Mouse (Mus musculus) erythroblast, embryonic 14.5 days (primary cell): ENCODE data around the gene Casp14. TPM values are rescaled to one million over a fixed set of nuclear protein-coding genes. Genes with fewer than 3 reads are reported as not detected.
"Not testable (repeated sequence)": the region's sequence is repeated elsewhere in the genome, so short reads cannot be mapped to it uniquely, and the experiment has no call there.

ENCODE experiments used
- H3K27me3 ChIP-seq: 2 replicates; pipeline ENCODE4 v1.6.1; 2012; ENCODE audit warnings: inconsistent platforms; ENCODE audit not compliant: control insufficient read depth
- H3K36me3 ChIP-seq: 2 replicates; pipeline ENCODE4 v1.6.1; 2012; ENCODE audit warnings: mild to moderate bottlenecking, inconsistent platforms; ENCODE audit not compliant: control insufficient read depth
- H3K4me1 ChIP-seq: 2 replicates; pipeline ENCODE4 v1.6.1; 2012; ENCODE audit warnings: inconsistent platforms; ENCODE audit not compliant: control insufficient read depth
- H3K4me3 ChIP-seq: replicated peaks from 2 replicates; pipeline ENCODE3; 2012; ENCODE audit warnings: moderate library complexity, mild to moderate bottlenecking, inconsistent platforms
- H3K9me3 ChIP-seq: 2 replicates; pipeline ENCODE4 v1.6.1; 2012; ENCODE audit warnings: low read length, inconsistent platforms, mixed read lengths; ENCODE audit not compliant: control insufficient read depth
- GATA1 ChIP-seq: IDR thresholded peaks from 2 replicates; pipeline ENCODE4 v1.6.1; 2012; ENCODE audit warnings: low read length, inconsistent platforms, mixed read lengths
- TAL1 ChIP-seq: IDR thresholded peaks from 3 replicates; pipeline ENCODE4 v1.6.1; 2012; ENCODE audit warnings: low read length, inconsistent platforms, mixed read lengths
- polyA plus RNA-seq: library from polyadenylated mRNA; stranded (reverse); fragments of >175 nt; gene quantifications from 2 replicates; pipeline ENCODE4 v1.2.3, GENCODE M21; 2012

The Casp14 gene
- polyA plus RNA-seq, 1 experiment: 0.02 TPM

DNA sequence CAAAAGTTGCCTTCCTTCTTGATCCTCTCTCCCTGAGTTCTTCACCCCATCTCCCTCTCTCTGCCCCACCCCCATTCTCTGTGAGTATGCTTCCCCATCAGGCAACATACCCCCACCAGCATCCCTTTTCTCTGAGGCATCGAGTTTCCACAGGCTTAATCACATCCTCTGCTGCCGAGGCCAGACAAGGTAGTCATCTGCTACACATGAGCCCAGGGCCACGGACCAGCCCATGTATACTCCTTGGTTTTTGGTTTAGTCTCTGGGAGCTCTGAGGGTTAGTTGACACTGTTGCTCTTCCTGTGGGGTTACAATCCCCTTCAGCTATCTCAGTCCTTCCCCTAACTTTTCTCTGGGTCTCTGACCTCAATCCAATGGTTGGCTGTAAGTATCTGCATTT lies 17.2 kb downstream of the Casp14 start:
- Histone ChIP-seq H3K4me3 (no peak overlapping the region), H3K36me3 (no peaks in the 10 kb centered on the region), H3K9me3 (peaks cover 7% of the 10 kb centered on the region; the same call in 1 of the 2 replicates), H3K27me3 (no peaks in the 10 kb centered on the region), H3K4me1 (no peaks in the 10 kb centered on the region)
- TF ChIP-seq GATA1 (no peak), TAL1 (no peak)

DNA sequence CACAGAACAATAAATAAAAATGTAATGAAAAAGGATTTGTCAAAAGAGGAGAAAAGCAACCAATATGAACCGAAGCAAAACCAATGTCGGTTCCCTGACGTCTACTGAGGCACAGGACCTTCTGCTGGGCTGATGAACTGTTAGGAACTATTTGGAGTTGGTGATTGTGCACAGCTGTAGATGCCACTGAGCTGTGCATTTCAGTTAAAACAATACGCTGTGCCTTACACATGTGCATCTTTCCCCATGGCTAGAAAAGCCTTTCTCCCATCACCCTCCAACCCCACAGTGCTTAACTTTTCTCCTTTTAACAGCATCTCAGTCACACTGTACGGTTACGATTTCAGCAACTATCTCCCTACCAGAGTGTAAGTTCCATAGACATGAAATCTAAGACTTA lies 28.1 kb downstream of the Casp14 start:
- Histone ChIP-seq H3K9me3 (no peaks in the 10 kb centered on the region), H3K27me3 (no peaks in the 10 kb centered on the region), H3K4me1 (no peaks in the 10 kb centered on the region), H3K4me3 (no peak overlapping the region), H3K36me3 (no peaks in the 10 kb centered on the region)
- TF ChIP-seq TAL1: no peak
- TF ChIP-seq GATA1: no peak

DNA sequence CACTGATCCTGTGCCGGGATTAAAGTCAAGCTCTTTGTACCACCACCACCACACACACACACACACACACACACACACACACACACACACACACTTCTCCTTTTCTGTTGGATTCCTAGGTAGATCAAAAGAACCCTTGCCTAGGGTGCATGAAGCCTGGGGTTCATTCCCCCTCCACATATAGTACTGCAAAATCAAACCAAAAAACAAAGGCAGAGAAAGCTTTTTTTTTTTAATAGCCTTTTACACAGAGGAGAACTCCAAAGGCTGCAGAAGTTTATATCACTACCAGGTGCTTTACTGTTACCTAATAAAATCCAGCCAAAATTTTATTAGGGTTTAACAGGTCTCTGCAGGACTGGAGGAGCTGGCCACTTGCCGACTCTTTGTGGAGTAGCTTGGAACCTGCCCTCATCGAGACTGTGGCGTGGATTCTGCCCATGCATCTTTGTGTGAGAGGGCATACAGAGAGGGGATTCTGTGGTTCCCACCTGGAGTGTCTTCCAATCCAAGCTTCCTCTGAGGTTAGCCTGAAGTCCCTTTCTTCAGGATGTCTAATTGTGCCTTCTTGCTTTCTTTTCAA lies 31.0 kb downstream of the Casp14 start:
- Histone ChIP-seq H3K36me3 (no peaks in the 10 kb centered on the region), H3K27me3 (no peaks in the 10 kb centered on the region), H3K9me3 (no peaks in the 10 kb centered on the region), H3K4me3 (no peak overlapping the region), H3K4me1 (no peaks in the 10 kb centered on the region)
- no peak for TF ChIP-seq GATA1

GRCm38 (mm10) chr10:78670121-78670520 lies 48.0 kb downstream of the Casp14 start:
- H3K4me3 ChIP-seq, H3K9me3 ChIP-seq, H3K36me3 ChIP-seq, H3K4me1 ChIP-seq, H3K27me3 ChIP-seq: not testable (repeated sequence)

GRCm38 (mm10) chr10:78666696-78667095 lies 51.4 kb downstream of the Casp14 start:
- H3K4me1 ChIP-seq, H3K27me3 ChIP-seq, H3K36me3 ChIP-seq, H3K4me3 ChIP-seq: not testable (repeated sequence)
- H3K9me3 ChIP-seq: peaks cover 11% of the 10 kb centered on the region

DNA sequence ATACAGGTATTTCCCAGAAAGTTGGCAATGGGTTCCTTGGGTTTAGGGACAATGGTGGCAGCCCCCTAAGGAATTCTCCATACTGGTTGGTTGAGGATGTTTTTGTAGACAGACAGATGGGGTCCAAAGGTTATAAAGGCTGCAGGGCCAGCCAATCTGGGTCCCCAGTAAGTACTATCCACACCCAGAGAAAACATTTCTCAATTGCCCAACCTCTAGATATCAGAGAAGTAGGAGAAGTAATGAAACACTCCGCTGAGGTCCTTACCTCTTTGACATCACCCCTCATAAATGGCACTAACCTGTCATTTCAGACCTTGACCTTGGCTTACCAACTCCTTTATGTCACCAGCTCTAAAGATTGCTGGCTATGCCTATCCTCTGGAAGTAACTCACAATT lies 53.5 kb downstream of the Casp14 start:
- no peaks in the 10 kb centered on the region for H3K36me3 ChIP-seq
- H3K4me3 ChIP-seq: no peak overlapping the region
- TF ChIP-seq TAL1 (no peak), GATA1 (no peak)
- no peaks in the 10 kb centered on the region for H3K27me3 ChIP-seq
- H3K9me3 ChIP-seq: peaks cover 11% of the 10 kb centered on the region
- no peaks in the 10 kb centered on the region for H3K4me1 ChIP-seq

Other genes with a start within 250 kb of the Casp14 start
- not detected in 2 replicates for gene Olfr1358, start 200.9 kb downstream of the Casp14 start, polyA plus RNA-seq
- gene Ilvbl, start 143.9 kb downstream of the Casp14 start, polyA plus RNA-seq: 0.36 and 0.95 TPM in 2 replicates
- gene Syde1, start 126.3 kb downstream of the Casp14 start, polyA plus RNA-seq: 0.01 TPM in 2 replicates
- gene Olfr1357, start 100.2 kb downstream of the Casp14 start, polyA plus RNA-seq: 0.02 TPM in 1 of 2 replicates, not detected in the other
- not detected in 2 replicates for gene Ccdc105, start 34.8 kb upstream of the Casp14 start, polyA plus RNA-seq
- not detected in 2 replicates for gene Slc1a6, start 62.2 kb upstream of the Casp14 start, polyA plus RNA-seq
- gene Olfr1356, start 133.9 kb upstream of the Casp14 start, polyA plus RNA-seq: 0.04 TPM in 1 of 2 replicates, not detected in the other
- gene Olfr1355, start 157.2 kb upstream of the Casp14 start, polyA plus RNA-seq: not detected in 2 replicates
- gene Olfr1354, start 194.9 kb upstream of the Casp14 start, polyA plus RNA-seq: not detected in 2 replicates
- not detected in 2 replicates for gene Olfr8, start 232.3 kb upstream of the Casp14 start, polyA plus RNA-seq
- not detected in 2 replicates for gene Olfr1353, start 245.0 kb upstream of the Casp14 start, polyA plus RNA-seq